Mouse (Mus musculus): ENCODE results near the gene Nabp1.

- TF ChIP-seq CTCF (IDR thresholded peaks at IDR 0.05; ENCODE audit: low read depth) (no peak), EP300 (optimal IDR thresholded peaks at IDR 0.05) (no peak)
Measured at GRCm38 (mm10) chr1:51480386-51480785, 2.2 kb upstream of the Nabp1 start.

Measured in stomach, postnatal 0 days (tissue).